Mouse (Mus musculus) CD8-positive naive resting alpha-beta T cell, adult 2 months (primary cell): ENCODE results near the gene 3110009E18Rik.
A peak's percentile ranks its signal among the peaks of the same experiment; 100 is the strongest.

Source experiments
- DNase-seq, 2 experiments: peaks; one replicate each; pipeline ENCODE4 v3.0.0; 2022; ENCODE audit warnings: low read depth in 2 of 2, low spot score in 2 of 2

Gene 3110009E18Rik

DNA sequence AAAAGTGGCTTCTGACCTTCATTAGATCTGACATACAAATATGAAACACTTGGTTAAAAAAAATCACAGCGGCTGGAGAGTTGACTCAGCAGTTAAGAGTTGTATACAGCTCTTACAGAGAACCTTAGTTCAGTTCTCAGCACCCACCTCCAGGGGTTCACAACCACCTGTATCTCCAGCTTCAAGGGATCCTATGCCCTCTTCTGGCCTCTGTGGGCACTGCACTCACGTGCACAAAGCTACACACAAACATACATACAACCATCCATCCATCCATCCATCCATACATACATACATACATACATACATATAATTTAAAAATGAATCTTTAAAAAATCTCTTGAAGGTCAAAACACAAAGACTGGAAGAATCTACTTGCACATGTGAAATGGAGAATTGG is 69.3 kb downstream of the 3110009E18Rik start:
- no peak for DNase-seq

DNA sequence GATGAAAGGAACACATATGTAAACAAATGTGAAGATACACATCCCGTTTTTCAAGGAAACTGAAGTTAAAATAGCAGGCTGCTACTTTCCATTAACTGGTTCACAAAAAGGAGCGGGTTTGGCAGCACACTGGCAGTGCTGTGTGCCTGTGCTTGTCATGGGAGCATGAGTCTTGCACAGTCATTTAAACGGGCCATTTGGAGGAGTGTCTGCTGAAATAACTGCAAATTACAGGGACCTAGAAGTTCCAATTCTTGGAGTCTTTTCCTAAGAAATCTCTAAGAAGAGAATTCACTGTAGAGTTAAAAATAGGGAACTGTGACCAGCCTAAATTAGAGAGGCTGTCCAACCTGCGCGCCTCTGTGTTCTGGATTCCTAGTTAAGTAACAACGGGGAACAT is 70.0 kb downstream of the 3110009E18Rik start:
- DNase-seq, result no peak

DNA sequence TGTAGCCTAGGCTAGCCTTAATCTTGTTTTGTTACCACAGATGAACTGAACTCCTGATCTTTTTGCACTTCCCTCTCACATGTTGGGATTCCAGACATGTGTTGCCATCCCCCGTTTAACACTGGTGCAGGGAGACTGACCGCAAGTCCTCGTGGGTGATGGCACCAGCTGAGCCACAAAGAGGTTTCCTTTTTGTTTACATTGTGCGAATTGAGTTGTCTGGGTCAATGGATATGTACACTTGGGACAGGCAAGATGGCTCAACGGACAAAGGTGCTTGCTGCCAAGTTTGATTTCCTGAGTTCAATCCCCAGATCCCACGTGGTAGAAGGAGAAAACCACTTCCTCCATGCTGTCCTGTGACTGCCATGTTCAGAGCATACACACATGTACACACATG is 71.3 kb downstream of the 3110009E18Rik start:
- DNase-seq, result no peak

DNA sequence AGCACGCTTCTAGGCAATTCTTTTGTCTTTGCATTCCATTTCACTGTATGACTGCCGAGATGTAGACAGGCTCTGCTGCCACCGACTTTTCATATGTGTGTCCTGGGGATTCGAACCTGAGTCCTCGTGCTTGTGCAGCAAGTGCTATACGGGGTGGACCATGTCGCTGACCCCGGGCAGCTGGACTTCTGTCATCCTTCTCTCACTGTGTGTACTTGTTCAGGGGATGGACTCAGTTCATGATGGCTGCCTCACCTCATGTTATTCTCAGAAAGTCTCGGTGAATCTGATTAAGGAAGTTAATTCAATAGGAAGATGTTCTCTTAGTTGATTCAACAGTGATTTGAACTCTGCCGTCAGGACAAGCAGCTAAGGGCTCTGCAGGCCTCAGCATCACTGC is 72.6 kb downstream of the 3110009E18Rik start:
- DNase-seq, result no peak

DNA sequence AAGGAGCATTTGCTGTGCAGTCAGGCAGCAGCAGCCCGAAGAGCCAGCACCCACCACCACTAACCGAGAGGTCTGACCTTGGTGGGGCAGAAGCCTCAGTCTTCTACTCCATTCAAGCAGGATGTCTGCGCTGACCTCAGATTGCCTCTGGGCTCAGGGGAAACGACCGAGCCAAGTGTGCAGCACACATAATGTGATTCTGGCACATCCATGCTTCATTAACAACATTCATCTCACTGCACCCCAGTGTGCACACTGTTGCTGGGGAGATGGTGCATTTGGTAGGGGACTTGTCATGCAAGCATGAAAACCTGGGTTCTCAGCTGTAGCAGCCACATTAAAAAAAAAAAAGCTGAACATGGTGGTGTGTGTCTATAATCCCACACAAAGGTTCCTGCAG is 75.0 kb downstream of the 3110009E18Rik start:
- DNase-seq, result no peak

DNA sequence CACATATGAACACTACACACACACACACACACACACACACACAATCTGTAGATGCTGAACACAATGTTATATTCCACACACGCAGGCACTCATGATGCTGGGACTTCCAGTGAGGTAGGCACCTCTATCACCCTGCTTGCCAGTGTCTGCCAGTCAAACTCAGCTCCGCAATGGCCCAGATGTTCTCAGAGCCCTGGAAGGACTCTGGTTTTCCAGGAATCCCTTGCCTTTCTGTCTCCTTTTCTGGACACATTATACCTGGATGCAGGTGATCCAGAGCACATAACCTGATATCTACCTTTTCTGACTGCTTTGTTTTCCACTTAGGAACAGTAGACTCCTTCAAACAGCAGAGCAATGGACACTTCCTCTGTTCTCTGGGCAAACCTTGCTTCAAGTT is 75.7 kb downstream of the 3110009E18Rik start:
- DNase-seq, result no peak

DNA sequence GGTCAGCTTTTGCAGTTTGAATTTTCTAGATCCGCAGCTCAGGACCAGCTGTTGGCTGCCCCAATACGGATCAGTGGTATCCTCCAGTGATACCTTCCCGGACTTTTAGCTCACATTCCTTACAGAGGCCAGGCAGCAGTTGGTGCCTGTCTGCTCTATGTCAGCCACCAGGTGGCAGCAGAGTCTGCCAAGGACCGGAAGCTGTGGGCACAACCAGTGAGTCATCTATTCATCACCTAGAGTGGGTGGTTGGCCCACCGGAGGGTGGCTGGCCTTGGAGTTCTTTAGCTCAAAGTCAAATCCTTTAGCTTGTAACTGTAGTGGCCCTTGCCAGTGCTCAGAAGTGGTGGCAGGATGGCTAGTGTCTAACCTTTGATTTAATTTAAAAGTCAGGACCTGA is 76.2 kb downstream of the 3110009E18Rik start:
- DNase-seq, result peak; percentile 61 to 66

DNA sequence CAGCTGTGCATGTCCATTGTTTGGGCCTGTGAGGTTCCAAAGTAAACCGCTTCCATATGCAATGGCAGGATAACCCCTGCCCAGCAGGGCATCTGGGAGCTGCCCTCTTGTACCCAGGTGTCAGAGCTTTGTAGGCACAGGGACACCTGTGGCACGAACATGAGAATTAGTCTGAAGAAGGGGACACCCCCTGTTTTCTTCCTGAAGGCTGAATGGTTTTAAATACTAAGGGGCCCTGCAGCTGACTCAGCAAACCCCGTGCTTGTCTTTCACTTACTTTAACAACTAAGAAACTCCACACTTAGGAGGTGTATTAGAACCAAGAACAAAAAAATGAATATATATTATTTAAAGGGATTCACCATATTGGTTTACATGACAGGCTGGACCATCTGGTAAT is 77.2 kb downstream of the 3110009E18Rik start:
- DNase-seq, result no peak

DNA sequence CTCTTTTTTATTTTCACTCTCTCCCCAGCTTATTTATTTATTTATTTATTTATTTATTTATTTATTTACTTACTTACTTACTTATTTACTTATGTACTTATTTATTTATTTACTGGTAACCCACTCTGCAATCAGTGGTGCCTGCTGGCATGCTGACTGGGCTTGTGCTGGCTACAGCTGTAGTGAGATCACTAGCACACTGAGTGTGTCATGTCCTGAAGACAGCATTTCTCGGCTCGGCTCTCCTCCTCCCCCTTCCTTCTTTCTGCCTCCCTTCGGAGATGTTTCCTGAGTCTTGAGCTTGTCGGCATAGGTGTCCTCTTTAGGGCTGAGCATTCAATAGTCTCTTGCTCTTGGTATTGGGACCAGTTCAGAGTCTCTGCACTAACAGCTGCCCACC is 78.0 kb downstream of the 3110009E18Rik start:
- no peak for DNase-seq

DNA sequence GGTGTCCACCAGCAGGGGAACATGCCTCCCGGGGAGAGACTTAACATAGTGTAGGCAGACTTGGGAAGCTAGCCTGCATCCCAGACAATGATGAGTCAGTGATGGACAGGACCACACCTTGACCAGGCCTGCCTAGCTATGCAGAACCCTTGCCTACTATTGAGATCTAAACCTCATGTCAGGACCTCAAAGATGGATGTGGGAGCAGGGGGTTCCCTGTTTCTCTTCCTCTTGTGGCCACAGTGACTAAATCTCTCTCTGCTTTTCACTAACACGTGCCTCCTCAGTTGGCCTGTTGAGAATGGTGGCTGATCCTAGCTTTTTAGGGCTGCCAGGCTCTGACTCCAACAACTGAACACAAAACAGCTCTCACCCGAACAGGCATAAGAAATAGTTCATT is 81.6 kb downstream of the 3110009E18Rik start:
- no peak for DNase-seq

DNA sequence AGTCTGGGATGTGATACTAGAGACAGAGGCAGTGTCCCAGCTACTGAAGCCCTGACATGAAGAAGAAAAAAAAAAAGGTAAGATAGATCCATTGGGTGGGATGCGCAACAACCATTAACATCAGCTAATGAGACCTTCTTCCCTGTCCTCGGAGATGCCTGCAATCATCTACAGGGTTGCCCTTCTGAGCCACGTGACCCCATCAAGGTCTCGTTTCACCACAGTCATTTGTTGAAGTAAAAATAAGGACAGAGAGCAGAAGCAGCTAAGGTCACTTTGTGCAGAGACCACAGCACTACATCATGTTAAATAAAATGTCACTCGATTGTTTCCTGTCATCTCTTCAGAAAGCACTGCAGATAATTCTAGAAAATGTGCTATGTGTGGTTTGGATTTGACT is 82.8 kb downstream of the 3110009E18Rik start:
- DNase-seq, result no peak

DNA sequence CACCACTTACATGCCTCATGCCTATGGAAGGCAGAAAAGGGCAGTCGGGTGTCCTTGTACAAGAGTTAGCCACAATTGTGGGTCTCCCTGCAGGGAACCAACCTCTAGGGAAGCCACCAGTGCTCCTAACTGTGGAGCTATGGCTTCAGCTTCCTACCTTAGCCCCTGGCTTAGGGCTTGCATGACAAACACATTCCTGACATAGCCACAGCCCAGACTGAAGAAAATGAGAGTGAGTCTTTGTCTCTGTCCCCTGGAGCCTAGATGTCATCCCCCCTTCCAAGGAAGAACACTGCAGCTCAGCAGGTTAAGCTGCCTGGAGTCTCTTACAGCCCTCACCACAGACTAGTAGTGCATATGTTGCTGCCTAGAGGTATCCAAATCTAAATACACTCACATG is 83.8 kb downstream of the 3110009E18Rik start:
- no peak for DNase-seq

DNA sequence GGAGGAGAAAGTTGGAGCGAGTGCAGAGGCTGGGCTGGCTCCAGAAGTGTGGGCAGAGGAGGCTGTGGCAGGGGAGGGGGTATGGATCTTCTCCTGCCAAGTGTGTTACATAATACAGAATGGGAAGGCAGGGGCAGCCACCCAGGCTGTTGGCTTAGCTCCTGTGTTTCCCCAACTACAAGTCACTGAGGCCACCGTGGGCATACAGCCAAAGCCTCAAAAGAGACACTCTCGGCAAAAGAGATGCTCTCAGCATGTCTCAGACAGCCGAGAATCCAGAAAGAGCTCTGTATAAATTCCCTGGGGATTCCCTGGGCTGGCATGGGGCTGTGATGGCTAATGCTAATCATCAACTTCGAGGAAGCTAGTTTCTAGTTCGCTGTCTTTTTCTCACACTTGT is 86.6 kb downstream of the 3110009E18Rik start:
- DNase-seq, result no peak

DNA sequence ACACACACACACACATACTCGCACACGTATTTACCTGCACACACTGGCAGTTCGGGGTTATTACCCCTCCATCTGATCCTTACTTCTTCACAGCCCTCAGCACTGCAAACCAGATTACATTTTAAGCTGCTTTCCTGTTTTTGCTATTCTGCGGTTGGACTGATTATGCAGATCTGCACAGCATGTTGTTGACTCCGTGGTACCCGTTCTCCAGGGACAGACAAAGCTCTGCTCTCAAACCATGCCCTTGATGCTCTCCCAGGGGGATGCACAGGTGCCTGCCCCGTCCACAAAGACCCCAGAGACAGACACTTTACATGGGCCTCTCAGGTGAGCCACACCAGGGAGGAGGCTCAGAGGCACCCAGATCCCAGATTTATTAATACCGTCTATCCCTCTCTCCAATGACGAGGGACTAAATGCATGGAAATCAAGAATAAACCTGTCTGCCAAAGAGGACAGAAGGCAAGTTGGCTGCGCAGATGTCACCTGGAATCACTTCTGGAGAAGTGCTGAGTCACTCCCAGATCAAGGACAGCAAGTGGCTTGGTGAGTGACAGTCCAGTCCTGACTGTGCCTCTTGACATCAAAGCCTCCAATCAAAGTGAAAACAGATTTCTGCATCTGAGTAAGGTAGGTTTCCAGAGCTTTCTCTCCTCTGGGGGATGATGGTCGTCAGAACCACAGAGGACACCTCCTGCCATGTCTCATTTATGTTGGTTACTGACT is 87.7 kb downstream of the 3110009E18Rik start:
- DNase-seq, result no peak

DNA sequence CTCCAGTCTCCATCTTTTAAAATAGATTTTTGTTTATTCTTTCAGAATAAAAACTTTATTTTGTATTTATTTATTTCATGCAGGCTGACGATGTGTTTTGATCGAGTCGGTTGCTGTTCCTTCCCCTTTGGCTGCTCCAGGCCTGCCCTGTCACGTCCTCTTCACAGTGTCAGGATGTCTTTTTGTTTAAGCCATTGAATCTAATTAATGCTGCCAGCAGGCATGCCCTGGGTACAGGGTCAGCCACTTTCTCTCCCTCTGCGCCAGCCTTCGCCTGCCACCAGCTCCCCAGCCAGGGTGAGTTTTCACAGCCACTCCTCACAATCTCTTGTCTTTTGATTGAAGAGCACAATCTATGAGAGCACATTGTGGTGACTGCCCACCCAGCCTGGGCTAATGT is 99.9 kb downstream of the 3110009E18Rik start:
- no peak for DNase-seq

DNA sequence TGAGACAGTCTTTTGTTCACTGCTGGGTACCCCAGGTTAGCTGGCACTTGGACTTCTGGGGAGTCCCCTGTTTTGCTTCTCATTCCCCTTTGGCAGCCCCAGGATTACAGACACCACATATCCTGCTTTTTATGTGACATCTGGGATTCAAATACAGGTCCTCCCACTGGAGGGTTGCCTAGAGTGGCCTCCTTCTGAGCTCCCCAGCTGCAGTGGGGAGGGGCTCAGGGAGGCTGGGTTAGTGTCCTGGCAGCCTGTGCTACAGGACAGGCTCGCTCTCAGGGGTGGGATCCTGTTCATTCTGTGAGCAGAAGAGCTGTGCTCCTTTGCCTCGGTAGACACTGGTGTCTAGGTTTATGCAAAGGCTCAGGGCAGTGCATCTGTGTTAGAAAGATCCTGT is 100.3 kb downstream of the 3110009E18Rik start:
- no peak for DNase-seq

DNA sequence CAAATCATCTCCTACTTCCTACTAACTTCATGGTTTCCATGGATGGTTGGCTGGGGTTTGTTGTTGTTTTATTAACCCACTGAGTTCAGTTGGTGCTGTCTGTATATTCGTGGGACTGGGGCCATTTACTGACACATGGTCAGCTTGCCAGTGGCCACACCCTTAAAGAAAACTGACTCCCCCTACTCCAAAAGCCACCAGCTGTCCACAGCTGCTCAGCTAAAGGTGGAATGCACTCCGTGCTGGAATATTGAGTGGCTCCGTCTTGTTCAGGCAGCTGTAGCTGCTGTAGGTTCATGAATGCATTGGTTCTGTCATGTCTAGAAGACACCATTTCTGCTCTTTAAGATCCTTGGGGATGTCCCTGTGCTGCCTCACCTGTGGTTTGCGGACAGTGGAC is 102.6 kb downstream of the 3110009E18Rik start:
- DNase-seq, result no peak

DNA sequence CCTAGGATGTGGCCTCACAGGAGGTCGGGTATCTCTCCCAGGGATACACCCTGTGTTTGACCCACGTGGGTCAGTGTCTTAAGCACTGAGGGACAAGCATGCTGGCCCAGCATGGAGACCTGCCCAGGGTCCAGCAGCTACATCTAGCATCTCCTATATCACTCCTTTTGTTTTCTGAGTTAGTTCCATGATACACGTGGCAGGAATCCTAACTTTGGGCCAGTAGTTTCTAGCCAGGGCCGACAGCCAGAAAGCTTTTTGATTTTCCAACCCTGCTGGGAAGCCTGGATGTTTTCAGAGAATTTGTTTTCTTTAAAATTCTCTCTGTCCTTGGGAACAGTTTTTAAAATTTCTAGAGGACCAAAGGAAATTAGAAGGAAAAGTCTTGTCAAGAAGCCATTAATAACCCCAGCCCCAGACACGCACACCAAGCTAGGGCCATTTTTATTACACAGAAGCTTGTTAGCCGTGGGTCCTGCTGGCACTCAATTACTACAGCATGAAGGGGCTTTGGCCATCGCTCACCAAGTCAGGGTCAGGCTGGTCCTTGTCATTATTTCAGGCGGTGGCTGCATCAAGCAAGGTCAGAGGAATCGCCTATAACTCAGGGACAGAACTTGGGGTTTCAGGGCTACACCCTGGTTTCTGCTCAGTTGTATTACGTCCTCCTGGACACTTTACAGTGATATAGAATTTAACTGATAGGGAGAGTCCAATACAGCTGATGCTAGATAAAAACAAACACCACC is 108.9 kb downstream of the 3110009E18Rik start:
- no peak for DNase-seq

DNA sequence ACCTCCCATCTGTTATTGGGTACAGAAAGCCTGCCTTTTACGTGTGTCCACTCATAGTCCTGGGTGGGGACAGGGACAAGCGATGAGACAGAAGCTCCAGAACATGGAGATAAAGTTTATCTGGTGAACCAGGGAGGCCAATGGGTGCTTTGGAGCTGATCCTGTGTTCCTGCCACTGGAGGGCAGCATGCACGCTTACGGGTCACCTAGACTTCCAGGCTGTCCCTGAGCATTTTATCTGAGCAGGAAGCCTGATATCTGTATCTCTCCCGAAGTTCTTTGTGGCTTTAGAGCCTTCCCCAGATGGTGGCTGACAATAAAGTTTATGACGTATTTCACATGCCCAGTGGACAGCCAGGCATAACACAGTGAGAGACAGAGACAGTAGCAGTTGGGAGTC is 110.3 kb downstream of the 3110009E18Rik start:
- no peak for DNase-seq

DNA sequence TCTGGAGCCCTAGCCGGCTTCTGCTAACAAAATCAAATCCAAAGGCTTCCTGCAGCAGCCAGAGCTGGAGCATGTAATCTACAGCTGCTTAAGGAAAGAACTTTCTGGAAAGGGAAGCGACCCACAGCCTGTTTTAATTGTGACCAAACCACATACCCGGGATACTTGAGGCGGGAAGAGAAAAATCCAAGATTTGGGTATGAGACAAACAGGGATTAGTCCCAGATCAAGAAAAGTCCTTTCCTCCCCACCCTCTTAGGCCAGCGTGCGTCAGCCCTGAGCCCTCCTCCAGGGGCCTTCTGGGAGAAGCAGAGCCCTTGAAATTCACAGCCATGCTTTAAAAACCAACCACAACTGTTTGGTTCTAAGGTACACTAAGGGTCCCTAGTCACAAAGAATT is 111.2 kb downstream of the 3110009E18Rik start:
- DNase-seq, result no peak

DNA sequence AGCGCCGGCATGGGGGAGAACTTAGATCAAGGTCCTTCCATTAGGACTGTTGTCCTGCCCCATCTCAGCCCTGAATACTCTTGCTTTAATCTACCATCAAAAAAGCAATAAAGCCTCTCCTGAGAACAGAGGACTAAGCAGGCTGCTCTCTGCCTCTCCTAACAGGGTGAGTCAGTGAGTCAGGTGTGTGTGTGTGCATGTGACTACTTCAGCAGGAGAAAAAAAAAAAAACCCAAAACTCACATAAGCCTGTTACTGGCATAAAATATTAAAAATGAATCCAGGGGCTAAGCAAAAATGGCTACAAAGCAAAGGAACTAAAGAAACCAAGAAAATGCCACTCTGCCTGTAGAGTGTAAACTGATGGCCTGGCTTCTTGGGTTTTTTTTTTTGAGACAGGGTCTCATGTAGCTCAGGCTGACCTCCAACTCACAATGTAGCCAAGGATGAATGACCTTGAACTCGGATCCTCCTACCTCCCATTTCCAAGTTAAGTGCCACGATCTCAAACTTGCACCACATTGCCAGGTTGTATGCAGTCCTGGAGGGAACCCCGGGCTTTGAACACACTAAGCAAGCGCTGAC is 114.7 kb downstream of the 3110009E18Rik start:
- no peak for DNase-seq

DNA sequence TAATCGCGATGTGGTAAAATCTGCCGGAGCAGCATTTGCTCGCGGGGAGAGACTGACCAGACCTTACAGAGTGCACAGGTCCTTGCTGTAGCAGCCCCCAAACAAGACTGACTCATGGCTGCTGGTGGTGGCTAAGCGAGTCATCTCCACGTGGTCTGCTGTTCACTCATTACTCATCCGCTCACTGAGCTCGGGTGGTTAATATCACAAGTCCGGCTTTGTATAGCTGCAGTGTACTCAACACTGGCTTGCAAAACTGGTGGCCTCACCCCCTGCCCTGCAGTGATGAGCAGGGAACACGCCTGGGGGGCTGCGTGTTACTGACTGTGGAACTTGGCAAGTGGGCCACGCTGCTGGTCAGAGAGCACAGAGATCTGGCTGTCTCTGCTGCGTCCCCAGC is 115.4 kb downstream of the 3110009E18Rik start:
- no peak for DNase-seq
